Comparison of ENCODE assay signal across 8 mouse cellular contexts in genomic region chr11:120343519-120344309, GRCm38 (mm10). TPM values are rescaled to one million over a fixed set of nuclear protein-coding genes. Genes with fewer than 3 reads are reported as not detected.
A peak's percentile ranks its signal among the peaks of the same experiment; 100 is the strongest.
DNase-seq lines count a peak whose midpoint lies in the region; ATAC-seq lines count a peak whose summit lies in the region.

No protein-coding gene starts in this region.

- ATAC-seq in megakaryocyte-erythroid progenitor cell, adult 5-6 weeks (replicated peaks; ENCODE audit: low FRiP score, low TSS enrichment, poor library complexity, severe bottlenecking) = peak; percentile 22; the same call in 1 of the 2 replicates

- intact Hi-C loops in gastrocnemius, postnatal 14 days (cut with DNase I; ENCODE audit: low total_unique reads) = no loop called here

- DNase-seq in kidney, adult 11 months = peak; percentile 8
- no peak for DNase-seq in kidney, adult 18-20 months
- DNase-seq in MN1 (ENCODE audit: low spot score) = peak; percentile 52
- peak; percentile 9 for DNase-seq in gastrocnemius, postnatal 14 days
- DNase-seq in adrenal gland, postnatal 36 days = no peak
- DNase-seq in thymus, postnatal 0 days (ENCODE audit: low spot score) = no peak
- no peak for DNase-seq in adrenal gland, postnatal 14 days

RNA-seq across cellular contexts. Expression of gene Actg1, which starts 4.6 kb away (rescaled TPM):
- total RNA-seq in gastrocnemius, postnatal 14 days (2021) = 100 to 1,000 TPM; 308 to 391 TPM
- 774 and 823 TPM in 2 replicates for total RNA-seq in megakaryocyte-erythroid progenitor cell, adult 5-6 weeks (2014; fragmentation: Nextera tagmentation)
- total RNA-seq in megakaryocyte-erythroid progenitor cell, adult 5-6 weeks (2017) = 492 and 662 TPM in 2 replicates
- total RNA-seq in adrenal gland, postnatal 36 days (2021) = 1,000 to 10,000 TPM; 1,356 to 1,461 TPM
- polyA plus RNA-seq in thymus, postnatal 0 days (2015; fragmentation: Nextera tagmentation; extraction: Ambion mirVana) = 1,815 and 1,857 TPM in 2 replicates
- 1,064 and 1,109 TPM in 2 replicates for total RNA-seq in adrenal gland, postnatal 14 days (2021)

RNA-seq across cellular contexts. Expression of gene Fscn2, which starts 17.6 kb away (rescaled TPM):
- total RNA-seq in gastrocnemius, postnatal 14 days (2021) = under 1 TPM; 0.16 to 0.39 TPM
- total RNA-seq in megakaryocyte-erythroid progenitor cell, adult 5-6 weeks (2014; fragmentation: Nextera tagmentation) = not detected in 2 replicates
- not detected in 2 replicates for total RNA-seq in megakaryocyte-erythroid progenitor cell, adult 5-6 weeks (2017)
- under 1 TPM in 1 of 2 experiments, not detected in 1; 0.59 TPM for total RNA-seq in adrenal gland, postnatal 36 days (2021)
- polyA plus RNA-seq in thymus, postnatal 0 days (2015; fragmentation: Nextera tagmentation; extraction: Ambion mirVana) = 0.46 and 0.59 TPM in 2 replicates
- 0.37 and 0.71 TPM in 2 replicates for total RNA-seq in adrenal gland, postnatal 14 days (2021)

RNA-seq across cellular contexts. Expression of gene Faap100, which starts 34.9 kb away (rescaled TPM):
- total RNA-seq in gastrocnemius, postnatal 14 days (2021) = 10 to 100 TPM; 11.2 to 16.0 TPM
- 31.0 and 34.7 TPM in 2 replicates for total RNA-seq in megakaryocyte-erythroid progenitor cell, adult 5-6 weeks (2014; fragmentation: Nextera tagmentation)
- total RNA-seq in megakaryocyte-erythroid progenitor cell, adult 5-6 weeks (2017) = 11.3 and 11.6 TPM in 2 replicates
- 10 to 100 TPM; 21.3 to 32.1 TPM for total RNA-seq in adrenal gland, postnatal 36 days (2021)
- 12.8 and 15.9 TPM in 2 replicates for polyA plus RNA-seq in thymus, postnatal 0 days (2015; fragmentation: Nextera tagmentation; extraction: Ambion mirVana)
- 18.7 and 24.6 TPM in 2 replicates for total RNA-seq in adrenal gland, postnatal 14 days (2021)

Comparison
In these comparisons a context has a peak if more than half of its experiments do, and no peak if none do; other contexts are left out.
1. DNase-seq: peak in kidney, adult 11 months (single experiment), MN1 (single experiment) and gastrocnemius, postnatal 14 days (single experiment); none in kidney, adult 18-20 months (single experiment), adrenal gland, postnatal 36 days (0 of 2), thymus, postnatal 0 days (single experiment) and adrenal gland, postnatal 14 days (single experiment).